In the genomic region with DNA sequence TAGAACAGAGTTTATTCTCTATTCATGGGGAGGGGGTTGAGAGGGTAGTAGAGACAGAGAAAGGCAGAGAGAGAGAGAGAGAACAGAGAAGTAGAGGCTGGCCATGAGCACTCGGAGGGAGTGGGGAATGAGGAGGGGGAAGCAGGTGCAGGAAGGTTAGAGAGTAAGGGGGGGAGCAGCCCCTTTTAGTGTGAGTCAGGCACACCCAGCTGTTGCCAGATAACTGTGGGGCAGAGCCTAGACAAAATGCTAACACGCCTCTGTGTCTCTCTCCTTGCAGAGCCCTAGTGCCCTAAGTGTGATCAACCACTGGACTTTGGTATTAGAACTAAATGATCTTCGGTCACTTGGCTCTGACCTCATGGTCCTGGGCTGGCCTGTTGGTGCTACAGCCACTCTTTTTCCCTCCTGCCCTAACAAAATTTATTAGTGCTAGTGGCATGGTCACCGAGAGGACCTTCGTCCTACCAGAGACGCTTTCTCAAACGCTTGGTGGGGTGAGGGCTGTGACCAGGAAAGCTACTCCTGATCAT, we compare ENCODE assay signal across 11 mouse cellular contexts. TPM values are rescaled to one million over a fixed set of nuclear protein-coding genes. Genes with fewer than 3 reads are reported as not detected.
DNase-seq lines count a peak whose midpoint lies in the region; ATAC-seq and TF ChIP-seq lines count a peak whose summit lies in the region.
"Had no signal": no experiment of that assay in that cellular context is flagged by ENCODE, and none has a peak within 500 bp of the region (broad histone marks: within the 10 kb centered on the region; RNA-seq: fewer than 3 reads in every experiment).

No protein-coding gene starts in this region.

- peak overlapping the region; percentile 92 for H3K27ac ChIP-seq in liver, adult 2 months (replicated peaks; ENCODE audit: insufficient read depth, low read depth, low read length)
- H3K27ac ChIP-seq in bone marrow, adult 2 months (ENCODE audit: control insufficient read depth, insufficient read depth, low read depth, low read length, poor library complexity), result peak overlapping the region; percentile 73
- peak overlapping the region; percentile 78 for H3K27ac ChIP-seq in embryonic facial prominence, embryonic 14.5 days (replicated peaks; ENCODE audit: low read depth, low read length)
- H3K27ac ChIP-seq in liver, embryonic 14.5 days, result no peak overlapping the region
- no peak overlapping the region for H3K27ac ChIP-seq in midbrain, embryonic 16.5 days (ENCODE audit: low read length)

- no peak overlapping the region; the same call in 1 of the 2 replicates for H3K4me2 ChIP-seq in embryonic facial prominence, embryonic 14.5 days (ENCODE audit: low read depth, low read length)
- H3K4me2 ChIP-seq in liver, embryonic 14.5 days (ENCODE audit: low read depth), result peak overlapping the region; percentile 63
- H3K4me2 ChIP-seq in midbrain, embryonic 16.5 days (ENCODE audit: low read length), result no peak overlapping the region

- peak overlapping the region; percentile 60 for H3K9ac ChIP-seq in liver, adult 2 months (ENCODE audit: low read depth, low read length)
- no peak overlapping the region for H3K9ac ChIP-seq in embryonic facial prominence, embryonic 14.5 days (ENCODE audit: low read depth, low read length)
- no peak overlapping the region; the same call in 1 of the 2 replicates for H3K9ac ChIP-seq in liver, embryonic 14.5 days (replicated peaks)
- no peak overlapping the region for H3K9ac ChIP-seq in midbrain, embryonic 16.5 days (ENCODE audit: low read depth, low read length)

- 36% methylated on average over 7 of the region's 7 CpGs for WGBS in liver, adult 2 months
- WGBS in bone marrow, adult 2 months, result 72% methylated on average over 7 of the region's 7 CpGs
- 86% methylated on average over 7 of the region's 7 CpGs for WGBS in embryonic facial prominence, embryonic 14.5 days
- WGBS in liver, embryonic 14.5 days (ENCODE audit: insufficient replicate concordance), result 61% methylated on average over 7 of the region's 7 CpGs
- WGBS in midbrain, embryonic 16.5 days, result 88% methylated on average over 7 of the region's 7 CpGs

- peaks cover 3% of the 10 kb centered on the region; the same call in 1 of the 2 replicates for H3K79me2 ChIP-seq in liver, adult 2 months (ENCODE audit: control insufficient read depth, insufficient read depth, low read length)

- TF ChIP-seq EP300 in liver, embryonic 14.5 days (IDR thresholded peaks at IDR 0.05; ENCODE audit: low read depth), result no peak

- peak overlapping the region; percentile 80; the same call in 1 of the 2 replicates for H3K4me3 ChIP-seq in liver, adult 2 months (ENCODE audit: insufficient read depth, low read depth, low read length)
- H3K4me3 ChIP-seq in bone marrow, adult 2 months (replicated peaks; ENCODE audit: control insufficient read depth, low read depth, low read length), result peak overlapping the region; percentile 27
- H3K4me3 ChIP-seq in embryonic facial prominence, embryonic 14.5 days (ENCODE audit: low read depth, low read length), result no peak overlapping the region
- no peak overlapping the region for H3K4me3 ChIP-seq in liver, embryonic 14.5 days (ENCODE audit: insufficient read depth in 1 of 2, low read depth in 2 of 2, low read length in 2 of 2)
- H3K4me3 ChIP-seq in midbrain, embryonic 16.5 days (ENCODE audit: low read depth, low read length), result no peak overlapping the region

- no peak for TF ChIP-seq CTCF in liver, adult 2 months (IDR thresholded peaks at IDR 0.05; ENCODE audit: low read depth, low read length)
- TF ChIP-seq CTCF in bone marrow, adult 2 months (IDR thresholded peaks at IDR 0.05; ENCODE audit: control insufficient read depth, insufficient read depth, low read length), result no peak
- no peak for TF ChIP-seq CTCF in liver, embryonic 14.5 days (IDR thresholded peaks at IDR 0.05; ENCODE audit: low read depth)

- H3K27me3 ChIP-seq in liver, adult 2 months (ENCODE audit: control insufficient read depth, insufficient read depth, low read length), result no peaks in the 10 kb centered on the region
- no peaks in the 10 kb centered on the region for H3K27me3 ChIP-seq in embryonic facial prominence, embryonic 14.5 days (replicated peaks; ENCODE audit: control insufficient read depth, insufficient read depth, low read length)
- H3K27me3 ChIP-seq in liver, embryonic 14.5 days (ENCODE audit: control insufficient read depth, insufficient read depth, low read length), result no peaks in the 10 kb centered on the region; the same call in 1 of the 2 replicates
- no peaks in the 10 kb centered on the region for H3K27me3 ChIP-seq in midbrain, embryonic 16.5 days (ENCODE audit: control insufficient read depth, insufficient read depth, low read depth, low read length)
- H3K27me3 ChIP-seq: Patski had no signal

- no peak for TF ChIP-seq POLR2A in liver, adult 2 months (IDR thresholded peaks at IDR 0.05; ENCODE audit: extremely low read depth, insufficient read depth, low read length)
- no peak for TF ChIP-seq POLR2A in bone marrow, adult 2 months (IDR thresholded peaks at IDR 0.05; ENCODE audit: borderline replicate concordance, control insufficient read depth, low read depth, low read length)

- H3K36me3 ChIP-seq in liver, adult 2 months (ENCODE audit: control insufficient read depth, insufficient read depth, low read length), result no peaks in the 10 kb centered on the region
- H3K36me3 ChIP-seq in embryonic facial prominence, embryonic 14.5 days (ENCODE audit: control insufficient read depth, insufficient read depth, low read length), result no peaks in the 10 kb centered on the region
- H3K36me3 ChIP-seq in liver, embryonic 14.5 days (replicated peaks; ENCODE audit: control insufficient read depth, insufficient read depth, low read depth), result no peaks in the 10 kb centered on the region
- H3K36me3 ChIP-seq in midbrain, embryonic 16.5 days (ENCODE audit: control insufficient read depth, insufficient read depth, low read length), result no peaks in the 10 kb centered on the region

- ATAC-seq in embryonic facial prominence, embryonic 14.5 days (ENCODE audit: low read depth), result no peak
- ATAC-seq in liver, embryonic 14.5 days (ENCODE audit: insufficient read depth), result peak; percentile 17; the same call in 1 of the 2 replicates
- ATAC-seq in midbrain, embryonic 16.5 days, result no peak
- ATAC-seq: hindbrain, embryonic 16.5 days; Patski had no signal

- no peaks in the 10 kb centered on the region for H3K9me3 ChIP-seq in embryonic facial prominence, embryonic 14.5 days (ENCODE audit: control insufficient read depth, low read length)
- H3K9me3 ChIP-seq in liver, embryonic 14.5 days (ENCODE audit: control insufficient read depth, low read length), result no peaks in the 10 kb centered on the region
- H3K9me3 ChIP-seq in midbrain, embryonic 16.5 days (replicated peaks; ENCODE audit: control insufficient read depth, low read length, poor library complexity, severe bottlenecking), result no peaks in the 10 kb centered on the region

- DNase-seq in liver, adult 2 months (ENCODE audit: extremely low read depth, low read depth, low spot score), result peak; percentile 94
- DNase-seq in liver, result no peak
- DNase-seq in embryonic facial prominence, embryonic 14.5 days (ENCODE audit: low spot score), result no peak
- DNase-seq in liver, embryonic 14.5 days (ENCODE audit: low read depth in 3 of 3, low spot score in 3 of 3), result no peak
- no peak for DNase-seq in right cerebral cortex, adult 2 months (ENCODE audit: low spot score in 2 of 2)

- H3K4me1 ChIP-seq in liver, adult 2 months (ENCODE audit: control insufficient read depth, insufficient read depth, low read length), result peaks cover 20% of the 10 kb centered on the region
- H3K4me1 ChIP-seq in bone marrow, adult 2 months (ENCODE audit: control insufficient read depth, insufficient read depth, low read length), result peaks cover 5% of the 10 kb centered on the region; the same call in 1 of the 2 replicates
- peaks cover 8% of the 10 kb centered on the region; the same call in 1 of the 2 replicates for H3K4me1 ChIP-seq in embryonic facial prominence, embryonic 14.5 days (ENCODE audit: control insufficient read depth, insufficient read depth, low read length)
- peaks cover 15 to 34% of the 10 kb centered on the region in 2 experiments for H3K4me1 ChIP-seq in liver, embryonic 14.5 days (replicated peaks; ENCODE audit: control insufficient read depth in 2 of 2, insufficient read depth in 2 of 2, low read length in 1 of 2)
- H3K4me1 ChIP-seq in midbrain, embryonic 16.5 days (ENCODE audit: control insufficient read depth, insufficient read depth, low read length), result no peaks in the 10 kb centered on the region

RNA-seq across cellular contexts. Expression of a gene that starts 0.7 kb away (rescaled TPM):
- 296 and 392 TPM in 2 replicates for total RNA-seq in liver, adult 2 months (2014; rRNA removed)
- polyA plus RNA-seq in liver, adult 2 months (2012; rRNA removed), result 848 and 1,254 TPM in 2 replicates
- polyA plus RNA-seq in bone marrow, adult 2 months (2011; ENCODE audit: insufficient read depth, insufficient read length, low replicate concordance, missing spikeins), result 166 and 209 TPM in 2 replicates
- 170 and 178 TPM in 2 replicates for polyA plus RNA-seq in embryonic facial prominence, embryonic 14.5 days (2014; fragmentation: Nextera tagmentation; extraction: Ambion mirVana)
- 27.8 and 30.8 TPM in 2 replicates for polyA plus RNA-seq in liver, embryonic 14.5 days (2012; rRNA removed)
- polyA plus RNA-seq in liver, embryonic 14.5 days (2014; fragmentation: Nextera tagmentation; extraction: Ambion mirVana), result 61.5 and 73.5 TPM in 2 replicates
- 28.2 and 37.3 TPM in 2 replicates for polyA plus RNA-seq in midbrain, embryonic 16.5 days (2015; fragmentation: Nextera tagmentation; extraction: Ambion mirVana)

RNA-seq across cellular contexts. Expression of a gene that starts 6.4 kb away (rescaled TPM):
- total RNA-seq in liver, adult 2 months (2014; rRNA removed), result 0.81 and 0.83 TPM in 2 replicates
- polyA plus RNA-seq in liver, adult 2 months (2012; rRNA removed), result 0.72 and 1.7 TPM in 2 replicates
- 195 and 524 TPM in 2 replicates for polyA plus RNA-seq in bone marrow, adult 2 months (2011; ENCODE audit: insufficient read depth, insufficient read length, low replicate concordance, missing spikeins)
- polyA plus RNA-seq in embryonic facial prominence, embryonic 14.5 days (2014; fragmentation: Nextera tagmentation; extraction: Ambion mirVana), result 1.6 and 2.1 TPM in 2 replicates
- 8.3 and 9.2 TPM in 2 replicates for polyA plus RNA-seq in liver, embryonic 14.5 days (2012; rRNA removed)
- 6.0 and 9.6 TPM in 2 replicates for polyA plus RNA-seq in liver, embryonic 14.5 days (2014; fragmentation: Nextera tagmentation; extraction: Ambion mirVana)
- 0.69 and 0.91 TPM in 2 replicates for polyA plus RNA-seq in midbrain, embryonic 16.5 days (2015; fragmentation: Nextera tagmentation; extraction: Ambion mirVana)
- total RNA-seq: gastrocnemius, adult 18-20 months; left cerebral cortex, postnatal 14 days had no signal

RNA-seq across cellular contexts. Expression of a gene that starts 17.6 kb away (rescaled TPM):
- not detected in 2 replicates for total RNA-seq in liver, adult 2 months (2014; rRNA removed)
- not detected in 2 replicates for polyA plus RNA-seq in liver, adult 2 months (2012; rRNA removed)
- not detected in 2 replicates for polyA plus RNA-seq in bone marrow, adult 2 months (2011; ENCODE audit: insufficient read depth, insufficient read length, low replicate concordance, missing spikeins)
- not detected in 2 replicates for polyA plus RNA-seq in embryonic facial prominence, embryonic 14.5 days (2014; fragmentation: Nextera tagmentation; extraction: Ambion mirVana)
- polyA plus RNA-seq in liver, embryonic 14.5 days (2012; rRNA removed), result not detected in 2 replicates
- polyA plus RNA-seq in liver, embryonic 14.5 days (2014; fragmentation: Nextera tagmentation; extraction: Ambion mirVana), result not detected in 2 replicates
- polyA plus RNA-seq in midbrain, embryonic 16.5 days (2015; fragmentation: Nextera tagmentation; extraction: Ambion mirVana), result not detected in 2 replicates
- total RNA-seq: gastrocnemius, adult 18-20 months; left cerebral cortex, postnatal 14 days had no signal
- polyA plus RNA-seq: hindbrain, embryonic 16.5 days; Patski had no signal

RNA-seq across cellular contexts. Expression of a gene that starts 44.3 kb away (rescaled TPM):
- total RNA-seq in liver, adult 2 months (2014; rRNA removed), result 11.2 and 11.3 TPM in 2 replicates
- 48.6 and 79.4 TPM in 2 replicates for polyA plus RNA-seq in liver, adult 2 months (2012; rRNA removed)
- polyA plus RNA-seq in bone marrow, adult 2 months (2011; ENCODE audit: insufficient read depth, insufficient read length, low replicate concordance, missing spikeins), result 32.8 and 82.9 TPM in 2 replicates
- polyA plus RNA-seq in embryonic facial prominence, embryonic 14.5 days (2014; fragmentation: Nextera tagmentation; extraction: Ambion mirVana), result 63.4 and 76.6 TPM in 2 replicates
- 34.2 and 35.7 TPM in 2 replicates for polyA plus RNA-seq in liver, embryonic 14.5 days (2012; rRNA removed)
- polyA plus RNA-seq in liver, embryonic 14.5 days (2014; fragmentation: Nextera tagmentation; extraction: Ambion mirVana), result 20.2 and 30.9 TPM in 2 replicates
- polyA plus RNA-seq in midbrain, embryonic 16.5 days (2015; fragmentation: Nextera tagmentation; extraction: Ambion mirVana), result 9.0 and 11.1 TPM in 2 replicates

RNA-seq across cellular contexts. Expression of a gene that starts 49.6 kb away (rescaled TPM):
- total RNA-seq in liver, adult 2 months (2014; rRNA removed), result 0.09 TPM in 1 of 2 replicates, not detected in the other
- 0.04 and 0.10 TPM in 2 replicates for polyA plus RNA-seq in liver, adult 2 months (2012; rRNA removed)
- polyA plus RNA-seq in bone marrow, adult 2 months (2011; ENCODE audit: insufficient read depth, insufficient read length, low replicate concordance, missing spikeins), result 0.36 and 2.1 TPM in 2 replicates
- 6.6 and 10.3 TPM in 2 replicates for polyA plus RNA-seq in embryonic facial prominence, embryonic 14.5 days (2014; fragmentation: Nextera tagmentation; extraction: Ambion mirVana)
- 0.64 and 0.84 TPM in 2 replicates for polyA plus RNA-seq in liver, embryonic 14.5 days (2012; rRNA removed)
- 0.39 and 0.68 TPM in 2 replicates for polyA plus RNA-seq in liver, embryonic 14.5 days (2014; fragmentation: Nextera tagmentation; extraction: Ambion mirVana)
- 59.5 and 65.7 TPM in 2 replicates for polyA plus RNA-seq in midbrain, embryonic 16.5 days (2015; fragmentation: Nextera tagmentation; extraction: Ambion mirVana)
- total RNA-seq: gastrocnemius, adult 18-20 months had no signal

Comparison
In these comparisons a context has a peak if more than half of its experiments do, and no peak if none do; other contexts are left out.
1. H3K27ac ChIP-seq: peak in liver, adult 2 months (single experiment), bone marrow, adult 2 months (single experiment) and embryonic facial prominence, embryonic 14.5 days (single experiment); none in liver, embryonic 14.5 days (single experiment) and midbrain, embryonic 16.5 days (single experiment).
2. H3K4me3 ChIP-seq: peak in liver, adult 2 months (single experiment) and bone marrow, adult 2 months (single experiment); none in embryonic facial prominence, embryonic 14.5 days (single experiment), liver, embryonic 14.5 days (0 of 2) and midbrain, embryonic 16.5 days (single experiment).
3. RNA of a gene that starts 6.4 kb away (polyA plus RNA-seq): 195 to 524 TPM in bone marrow, adult 2 months; 6.0 to 9.6 TPM in liver, embryonic 14.5 days, 1.6 to 2.1 TPM in embryonic facial prominence, embryonic 14.5 days, 0.72 to 1.7 TPM in liver, adult 2 months and 0.69 to 0.91 TPM in midbrain, embryonic 16.5 days; every median in the first group is over 10 times any median in the second.